Mouse (Mus musculus): Measurements from ENCODE around the gene Apold1. TPM values are rescaled to one million over a fixed set of nuclear protein-coding genes. Genes with fewer than 3 reads are reported as not detected.

Gene Apold1
- polyA plus RNA-seq (2016; fragmentation: Nextera tagmentation; extraction: Ambion mirVana), result 2.5 and 2.8 TPM in 2 replicates

GRCm38 (mm10) chr6:134981231-134982062 is at the start of gene Apold1:
TSS of gene Apold1 (plus strand) at chr6:134981718.
- H3K9me3 ChIP-seq (replicated peaks), result no peaks in the 10 kb centered on the region
- no peaks in the 10 kb centered on the region for H3K36me3 ChIP-seq
- no peak within 1 kb of the TSS for H3K27ac ChIP-seq (replicated peaks)
- H3K27me3 ChIP-seq (ENCODE audit: low read depth, poor library complexity, severe bottlenecking), result peaks cover 39% of the 10 kb centered on the region
- H3K4me3 ChIP-seq, result peak within 1 kb of the TSS; percentile 27; the same call in 1 of the 2 replicates
- WGBS, result 48% methylated on average over 22 of the region's 22 CpGs
- peak; percentile 24 for DNase-seq (ENCODE audit: low spot score)
- peaks cover 31% of the 10 kb centered on the region for H3K4me1 ChIP-seq

GRCm38 (mm10) chr6:134932486-134933206 is 48.9 kb upstream of the Apold1 start:
- no peaks in the 10 kb centered on the region for H3K27me3 ChIP-seq (ENCODE audit: low read depth, poor library complexity, severe bottlenecking)
- no peak overlapping the region for H3K27ac ChIP-seq (replicated peaks)
- peaks cover 12% of the 10 kb centered on the region for H3K36me3 ChIP-seq
- whole genome bisulfite sequencing, result 82% methylated on average over 12 of the region's 12 CpGs
- no peaks in the 10 kb centered on the region for H3K9me3 ChIP-seq (replicated peaks)
- H3K4me3 ChIP-seq, result no peak overlapping the region
- DNase-seq (ENCODE audit: low spot score), result no peak
- peaks cover 38% of the 10 kb centered on the region for H3K4me1 ChIP-seq

DNA sequence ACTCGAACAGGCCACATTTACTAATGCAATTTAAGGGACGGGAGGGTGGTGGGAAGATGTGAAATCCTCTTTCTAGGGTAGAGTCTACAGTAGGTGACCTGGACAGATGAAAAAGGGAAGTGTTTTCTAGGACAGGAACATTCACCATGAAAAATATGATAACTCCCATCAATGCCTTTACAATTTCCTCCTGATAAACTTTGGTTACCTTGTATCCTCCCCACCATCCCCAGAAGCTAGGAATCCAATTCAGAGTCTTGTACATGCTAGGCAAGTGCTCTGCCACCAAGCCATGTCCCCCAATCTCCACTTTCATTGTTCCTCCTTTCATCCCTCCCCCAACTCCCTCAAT is 48.3 kb upstream of the Apold1 start:
- Histone ChIP-seq H3K4me1 (peaks cover 35% of the 10 kb centered on the region), H3K36me3 (peaks cover 12% of the 10 kb centered on the region), H3K4me3 (no peak overlapping the region), H3K27me3 (ENCODE audit: low read depth, poor library complexity, severe bottlenecking) (no peaks in the 10 kb centered on the region), H3K27ac (replicated peaks) (no peak overlapping the region), H3K9me3 (replicated peaks) (no peaks in the 10 kb centered on the region)
- WGBS, result 88% methylated on average over 2 of the region's 2 CpGs
- no peak for DNase-seq (ENCODE audit: low spot score)

GRCm38 (mm10) chr6:134934305-134934704 is 47.2 kb upstream of the Apold1 start:
- Histone ChIP-seq H3K4me3 (no peak overlapping the region), H3K4me1 (peaks cover 31% of the 10 kb centered on the region), H3K9me3 (replicated peaks) (no peaks in the 10 kb centered on the region), H3K36me3 (peaks cover 12% of the 10 kb centered on the region), H3K27me3 (ENCODE audit: low read depth, poor library complexity, severe bottlenecking) (no peaks in the 10 kb centered on the region), H3K27ac (replicated peaks) (no peak overlapping the region)
- WGBS, result 89% methylated on average over 5 of the region's 5 CpGs
- no peak for DNase-seq (ENCODE audit: low spot score)

GRCm38 (mm10) chr6:134939781-134940180 is 41.7 kb upstream of the Apold1 start:
- H3K9me3 ChIP-seq (replicated peaks), result no peaks in the 10 kb centered on the region
- no peak for DNase-seq (ENCODE audit: low spot score)
- peaks cover 39% of the 10 kb centered on the region for H3K36me3 ChIP-seq
- no peak overlapping the region for H3K4me3 ChIP-seq
- WGBS, result 93% methylated on average over 4 of the region's 4 CpGs
- H3K27me3 ChIP-seq (ENCODE audit: low read depth, poor library complexity, severe bottlenecking), result no peaks in the 10 kb centered on the region
- no peaks in the 10 kb centered on the region for H3K4me1 ChIP-seq
- no peak overlapping the region for H3K27ac ChIP-seq (replicated peaks)

DNA sequence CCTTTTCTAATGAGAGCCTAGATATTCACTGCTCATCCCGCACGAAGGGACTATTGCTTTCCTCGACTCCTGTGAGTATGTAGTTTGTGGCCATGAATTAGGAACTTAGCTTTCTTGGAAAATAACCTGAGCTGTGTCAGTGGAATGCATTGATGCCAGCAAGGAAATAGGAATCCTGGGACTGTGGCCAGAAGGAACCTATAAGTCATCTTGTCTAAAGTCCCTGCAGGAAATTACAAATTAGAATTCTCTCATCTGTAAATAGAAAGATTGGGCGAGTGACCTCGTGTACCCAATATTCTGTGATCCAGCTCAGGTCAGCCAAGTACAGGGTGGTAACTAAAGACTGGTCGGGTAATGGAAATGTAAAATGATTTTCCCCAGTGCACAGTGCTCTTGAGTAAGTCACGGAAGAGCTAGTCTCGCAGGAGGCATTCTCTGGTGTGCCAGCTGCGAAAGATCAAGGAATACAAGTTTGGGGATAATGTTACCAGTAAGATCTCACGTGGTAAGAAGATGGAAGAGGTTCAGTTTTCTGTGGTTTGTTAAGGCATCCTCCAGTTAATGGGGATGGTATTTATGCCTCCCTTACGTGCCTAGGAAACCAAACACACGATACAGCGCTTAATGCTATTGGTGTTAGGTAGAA is 37.6 kb upstream of the Apold1 start:
- H3K36me3 ChIP-seq, result peaks cover 50% of the 10 kb centered on the region
- H3K27me3 ChIP-seq (ENCODE audit: low read depth, poor library complexity, severe bottlenecking), result no peaks in the 10 kb centered on the region
- H3K4me3 ChIP-seq, result no peak overlapping the region
- 90% methylated on average over 13 of the region's 13 CpGs for WGBS
- H3K27ac ChIP-seq (replicated peaks), result no peak overlapping the region
- DNase-seq (ENCODE audit: low spot score), result no peak
- no peaks in the 10 kb centered on the region for H3K9me3 ChIP-seq (replicated peaks)
- H3K4me1 ChIP-seq, result no peaks in the 10 kb centered on the region

DNA sequence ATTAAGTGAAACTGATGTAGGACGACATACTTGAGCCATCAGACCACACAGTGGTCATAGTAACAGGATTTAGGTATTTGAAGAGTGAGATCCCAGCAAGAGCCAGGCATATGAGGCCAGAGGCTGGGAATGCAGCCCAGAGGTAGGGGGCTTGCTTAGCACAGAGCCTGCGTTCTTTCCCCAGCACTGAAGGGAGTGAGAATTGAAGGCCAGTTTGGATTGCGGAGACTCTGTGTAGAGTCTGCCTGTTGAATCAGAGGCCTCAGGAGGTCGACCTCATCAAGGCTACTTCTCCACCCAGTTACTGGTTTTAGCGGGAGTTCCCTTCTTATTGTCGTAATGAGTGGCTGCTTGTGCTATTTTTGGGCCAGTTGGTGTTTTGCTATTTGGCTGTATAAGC is 35.5 kb upstream of the Apold1 start:
- no peak overlapping the region for H3K4me3 ChIP-seq
- peaks cover 53% of the 10 kb centered on the region for H3K36me3 ChIP-seq
- WGBS, result 87% methylated on average over 6 of the region's 6 CpGs
- peak overlapping the region; percentile 33; the same call in 1 of the 2 replicates for H3K27ac ChIP-seq (replicated peaks)
- no peak for DNase-seq (ENCODE audit: low spot score)
- no peaks in the 10 kb centered on the region for H3K9me3 ChIP-seq (replicated peaks)
- H3K4me1 ChIP-seq, result no peaks in the 10 kb centered on the region
- no peaks in the 10 kb centered on the region for H3K27me3 ChIP-seq (ENCODE audit: low read depth, poor library complexity, severe bottlenecking)

GRCm38 (mm10) chr6:134946858-134947257 is 34.7 kb upstream of the Apold1 start:
- Histone ChIP-seq H3K36me3 (peaks cover 53% of the 10 kb centered on the region), H3K4me1 (no peaks in the 10 kb centered on the region), H3K9me3 (replicated peaks) (no peaks in the 10 kb centered on the region)

GRCm38 (mm10) chr6:134947311-134948087 is 34.0 kb upstream of the Apold1 start:
- peak; percentile 49 for DNase-seq (ENCODE audit: low spot score)
- Histone ChIP-seq H3K9me3 (replicated peaks) (no peaks in the 10 kb centered on the region), H3K4me1 (no peaks in the 10 kb centered on the region), H3K4me3 (no peak overlapping the region), H3K27me3 (ENCODE audit: low read depth, poor library complexity, severe bottlenecking) (no peaks in the 10 kb centered on the region), H3K36me3 (peaks cover 52% of the 10 kb centered on the region), H3K27ac (replicated peaks) (no peak overlapping the region)
- WGBS, result 52% methylated on average over 13 of the region's 13 CpGs

More at GRCm38 (mm10) chr6:134946858-134947257, 34.7 kb upstream of the Apold1 start:
- Histone ChIP-seq H3K27me3 (ENCODE audit: low read depth, poor library complexity, severe bottlenecking) (no peaks in the 10 kb centered on the region), H3K27ac (replicated peaks) (no peak overlapping the region), H3K4me3 (no peak overlapping the region)
- 88% methylated on average over 9 of the region's 9 CpGs for WGBS
- no peak for DNase-seq (ENCODE audit: low spot score)

DNA sequence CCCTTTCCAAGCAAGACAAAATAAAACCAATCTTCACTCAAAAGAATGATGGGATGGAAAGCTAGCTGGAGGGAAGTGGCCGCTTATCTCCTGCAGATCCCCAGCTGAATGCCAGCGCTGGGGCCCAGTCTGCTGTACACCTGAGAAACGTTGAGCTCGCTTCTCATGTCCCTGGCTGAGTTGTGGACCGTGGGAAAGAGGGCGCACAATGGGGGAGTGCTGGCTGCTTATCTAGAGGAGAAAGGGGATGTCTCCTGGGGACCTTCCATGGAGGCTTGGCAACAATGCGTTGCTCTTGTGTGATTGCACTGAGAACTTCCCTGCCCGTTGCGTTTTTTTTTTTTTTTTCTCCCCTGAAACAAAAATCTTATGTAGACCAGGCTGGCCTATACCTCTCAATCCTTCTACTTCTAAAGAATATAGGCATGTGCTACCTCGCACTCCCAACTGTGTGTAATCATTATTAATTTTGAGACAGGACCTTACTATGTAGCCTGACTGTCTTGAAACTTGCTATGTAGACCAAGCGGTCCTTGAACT is 32.9 kb upstream of the Apold1 start:
- no peaks in the 10 kb centered on the region for H3K27me3 ChIP-seq (ENCODE audit: low read depth, poor library complexity, severe bottlenecking)
- no peaks in the 10 kb centered on the region for H3K4me1 ChIP-seq
- 69% methylated on average over 11 of the region's 11 CpGs for WGBS
- DNase-seq (ENCODE audit: low spot score), result no peak
- H3K4me3 ChIP-seq, result no peak overlapping the region
- no peaks in the 10 kb centered on the region for H3K9me3 ChIP-seq (replicated peaks)
- H3K27ac ChIP-seq (replicated peaks), result no peak overlapping the region
- peaks cover 51% of the 10 kb centered on the region for H3K36me3 ChIP-seq

DNA sequence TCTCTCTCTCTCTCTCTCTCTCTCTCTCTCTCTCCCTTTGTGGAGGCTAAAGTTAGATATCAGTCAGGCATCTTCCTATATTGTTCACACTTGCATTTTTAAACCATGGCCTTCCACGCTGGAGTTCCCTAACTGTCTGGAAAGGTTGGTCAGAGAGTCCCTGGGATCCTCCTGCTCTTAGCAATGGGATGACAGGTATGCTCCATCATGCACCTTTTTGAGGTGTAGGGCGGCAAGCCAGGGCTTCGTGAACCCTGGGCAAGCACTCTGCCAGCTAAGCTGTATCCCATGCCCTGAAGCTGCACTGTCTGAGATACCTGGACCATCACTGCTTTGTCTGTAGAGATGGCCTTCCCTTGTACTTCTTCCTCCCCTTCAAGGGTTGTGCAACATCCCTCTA is 32.3 kb upstream of the Apold1 start:
- H3K27ac ChIP-seq (replicated peaks), result no peak overlapping the region
- H3K9me3 ChIP-seq (replicated peaks), result no peaks in the 10 kb centered on the region
- H3K27me3 ChIP-seq (ENCODE audit: low read depth, poor library complexity, severe bottlenecking), result no peaks in the 10 kb centered on the region
- WGBS, result 86% methylated on average over 3 of the region's 3 CpGs
- no peak for DNase-seq (ENCODE audit: low spot score)
- H3K4me1 ChIP-seq, result no peaks in the 10 kb centered on the region
- no peak overlapping the region for H3K4me3 ChIP-seq
- H3K36me3 ChIP-seq, result peaks cover 48% of the 10 kb centered on the region

GRCm38 (mm10) chr6:134951364-134951763 is 30.2 kb upstream of the Apold1 start:
- WGBS, result 84% methylated on average over 5 of the region's 5 CpGs
- Histone ChIP-seq H3K9me3 (replicated peaks) (no peaks in the 10 kb centered on the region), H3K4me1 (no peaks in the 10 kb centered on the region), H3K27me3 (ENCODE audit: low read depth, poor library complexity, severe bottlenecking) (no peaks in the 10 kb centered on the region), H3K36me3 (peaks cover 41% of the 10 kb centered on the region), H3K27ac (replicated peaks) (no peak overlapping the region), H3K4me3 (no peak overlapping the region)
- DNase-seq (ENCODE audit: low spot score), result no peak
